Mouse (Mus musculus): ENCODE results near the gene Cdh4. TPM values are rescaled to one million over a fixed set of nuclear protein-coding genes. Genes with fewer than 3 reads are reported as not detected.

Gene Cdh4
- total RNA-seq, 2 experiments from 2014 or later: 2.6 to 4.3 TPM

GRCm38 (mm10) chr2:179722776-179723386 is 280.6 kb downstream of the Cdh4 start:
- no peak for DNase-seq (ENCODE audit: low spot score in 2 of 2)

- no peak for DNase-seq (ENCODE audit: low spot score in 2 of 2)
These were observed 281.2 kb downstream of the Cdh4 start for GRCm38 (mm10) chr2:179723401-179723800.

- no peak for DNase-seq (ENCODE audit: low spot score in 2 of 2)
These were observed 286.8 kb downstream of the Cdh4 start for GRCm38 (mm10) chr2:179729002-179729401.

GRCm38 (mm10) chr2:179729802-179730201 is 287.6 kb downstream of the Cdh4 start:
- no peak for DNase-seq (ENCODE audit: low spot score in 2 of 2)

- no peak for DNase-seq (ENCODE audit: low spot score in 2 of 2)
These were observed 291.1 kb downstream of the Cdh4 start for GRCm38 (mm10) chr2:179733141-179733831.

- no peak for DNase-seq (ENCODE audit: low spot score in 2 of 2)
These were observed 300.2 kb downstream of the Cdh4 start for GRCm38 (mm10) chr2:179742419-179742818.

- no peak for DNase-seq (ENCODE audit: low spot score in 2 of 2)
These were observed 300.6 kb downstream of the Cdh4 start for GRCm38 (mm10) chr2:179742828-179743227.

GRCm38 (mm10) chr2:179746491-179746890 is 304.3 kb downstream of the Cdh4 start:
- no peak for DNase-seq (ENCODE audit: low spot score in 2 of 2)

GRCm38 (mm10) chr2:179749399-179749798 is 307.2 kb downstream of the Cdh4 start:
- DNase-seq (ENCODE audit: low spot score in 2 of 2): no peak

- no peak for DNase-seq (ENCODE audit: low spot score in 2 of 2)
These were observed 311.6 kb downstream of the Cdh4 start for GRCm38 (mm10) chr2:179753811-179754210.

- no peak for DNase-seq (ENCODE audit: low spot score in 2 of 2)
These were observed 312.5 kb downstream of the Cdh4 start for GRCm38 (mm10) chr2:179754776-179755175.

- no peak for DNase-seq (ENCODE audit: low spot score in 2 of 2)
These were observed 319.6 kb downstream of the Cdh4 start for GRCm38 (mm10) chr2:179761718-179762441.

GRCm38 (mm10) chr2:179762521-179763305 is 320.5 kb downstream of the Cdh4 start:
- DNase-seq (ENCODE audit: low spot score in 2 of 2): no peak

- DNase-seq (ENCODE audit: low spot score in 2 of 2): no peak
These were observed 322.2 kb downstream of the Cdh4 start for GRCm38 (mm10) chr2:179764460-179764859.

GRCm38 (mm10) chr2:179766664-179767526 is 324.7 kb downstream of the Cdh4 start:
- no peak for DNase-seq (ENCODE audit: low spot score in 2 of 2)

GRCm38 (mm10) chr2:179767527-179767849 is 325.3 kb downstream of the Cdh4 start:
- DNase-seq (ENCODE audit: low spot score in 2 of 2): no peak

GRCm38 (mm10) chr2:179769137-179769536 is 326.9 kb downstream of the Cdh4 start:
- no peak for DNase-seq (ENCODE audit: low spot score in 2 of 2)

GRCm38 (mm10) chr2:179769943-179770342 is 327.7 kb downstream of the Cdh4 start:
- DNase-seq (ENCODE audit: low spot score in 2 of 2): no peak

- DNase-seq (ENCODE audit: low spot score in 2 of 2): no peak
These were observed 332.3 kb downstream of the Cdh4 start for GRCm38 (mm10) chr2:179774440-179775110.

Measured in adrenal gland, adult 18-20 months (tissue).